ENCODE assay signal across 27 mouse cellular contexts in genomic region chr2:3266466-3266865, GRCm38 (mm10).
"Had no signal": no experiment of that assay in that cellular context is flagged by ENCODE, and none has a peak within 500 bp of the region (broad histone marks: within the 10 kb centered on the region; RNA-seq: fewer than 3 reads in every experiment).

No protein-coding gene starts in this region.

- H3K4me1 ChIP-seq: limb, embryonic 10.5 days; limb, embryonic 12.5 days; limb, embryonic 13.5 days; limb, embryonic 15.5 days; liver, embryonic 12.5 days; liver, embryonic 13.5 days; liver, embryonic 15.5 days; lung, embryonic 15.5 days; midbrain, embryonic 10.5 days; midbrain, embryonic 12.5 days; midbrain, embryonic 13.5 days; midbrain, embryonic 15.5 days had no signal

- H3K4me3 ChIP-seq: limb, embryonic 10.5 days; limb, embryonic 12.5 days; limb, embryonic 13.5 days; limb, embryonic 15.5 days; liver, embryonic 12.5 days; liver, embryonic 13.5 days; liver, embryonic 15.5 days; lung, embryonic 15.5 days; megakaryocyte, embryonic 14.5 days; midbrain, embryonic 10.5 days; midbrain, embryonic 12.5 days; midbrain, embryonic 13.5 days; midbrain, embryonic 15.5 days; myocyte had no signal

- H3K27ac ChIP-seq: limb, embryonic 10.5 days; limb, embryonic 12.5 days; limb, embryonic 13.5 days; limb, embryonic 15.5 days; liver, embryonic 12.5 days; liver, embryonic 13.5 days; liver, embryonic 14.5 days; liver, embryonic 15.5 days; lung, embryonic 15.5 days; macrophage; midbrain, embryonic 10.5 days; midbrain, embryonic 12.5 days; midbrain, embryonic 13.5 days; midbrain, embryonic 15.5 days had no signal

- DNase-seq: left cerebral cortex, postnatal 4 days; liver; liver, embryonic 13.5 days; liver, postnatal 0 days; lung, adult 18-20 months; lung, adult 2 months; lung, embryonic 14.5 days; lung, postnatal 10 days; lung, postnatal 14 days; lung, postnatal 36 days; lung, postnatal 4 days; midbrain, embryonic 14.5 days had no signal
